8 mouse cellular contexts compared by ENCODE assay signal in the genomic region with DNA sequence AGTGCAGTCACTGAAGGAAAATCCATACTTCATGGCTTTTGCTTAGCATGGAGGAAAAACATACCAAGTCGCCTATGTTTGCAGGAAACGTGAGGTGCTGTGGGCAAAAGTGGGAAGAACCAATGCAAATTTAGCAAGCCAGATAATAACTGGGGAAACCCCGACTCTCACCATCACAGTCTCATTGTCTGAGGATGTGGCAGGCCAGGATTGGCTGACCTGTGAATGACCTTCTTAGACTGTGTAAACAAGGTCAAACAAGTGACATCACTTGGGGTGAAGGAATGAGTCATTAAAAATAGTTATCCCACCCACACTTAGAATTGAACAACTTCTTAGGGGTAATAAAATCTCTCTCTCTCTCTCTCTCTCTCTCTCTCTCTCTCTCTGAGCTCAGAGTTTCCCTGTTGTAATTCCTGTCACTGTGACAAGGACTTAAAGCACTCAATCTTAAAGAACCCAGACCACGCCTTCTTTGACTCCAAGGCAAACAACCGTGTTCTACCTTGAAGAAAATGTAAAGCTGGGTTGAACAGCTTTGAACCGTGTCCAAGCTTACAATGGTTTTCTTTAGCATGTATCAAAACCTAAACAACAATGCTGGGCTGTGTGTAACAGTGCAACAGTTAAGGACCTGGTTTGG.
A peak's percentile ranks its signal among the peaks of the same experiment; 100 is the strongest.
DNase-seq lines count a peak whose midpoint lies in the region; ATAC-seq and TF ChIP-seq lines count a peak whose summit lies in the region.

No protein-coding gene starts in this region.

- no peak overlapping the region for H3K4me2 ChIP-seq in kidney, embryonic 14.5 days (replicated peaks; ENCODE audit: low read depth, low read length)
- H3K4me2 ChIP-seq in heart, embryonic 16.5 days (ENCODE audit: low read depth, low read length) = no peak overlapping the region
- H3K4me2 ChIP-seq in midbrain, embryonic 13.5 days (replicated peaks) = no peak overlapping the region
- H3K4me2 ChIP-seq in midbrain, embryonic 14.5 days (ENCODE audit: low read length) = no peak overlapping the region

- no peaks in the 10 kb centered on the region for H3K27me3 ChIP-seq in kidney, embryonic 14.5 days (ENCODE audit: control insufficient read depth, insufficient read depth, low read length)
- H3K27me3 ChIP-seq in MEL (ENCODE audit: control insufficient read depth in 1 of 2, insufficient read depth in 2 of 2, low read length in 2 of 2) = peaks cover 8 to 15% of the 10 kb centered on the region in 2 experiments
- no peaks in the 10 kb centered on the region for H3K27me3 ChIP-seq in heart, embryonic 16.5 days (ENCODE audit: control insufficient read depth, insufficient read depth, low read length)
- no peaks in the 10 kb centered on the region for H3K27me3 ChIP-seq in midbrain, embryonic 13.5 days
- no peaks in the 10 kb centered on the region for H3K27me3 ChIP-seq in midbrain, embryonic 14.5 days (ENCODE audit: control insufficient read depth, insufficient read depth, low read length)
- H3K27me3 ChIP-seq in hindbrain, embryonic 10.5 days (ENCODE audit: insufficient read depth, poor library complexity, severe bottlenecking) = no peaks in the 10 kb centered on the region

- H3K27ac ChIP-seq in kidney, embryonic 14.5 days (ENCODE audit: low read depth, low read length) = no peak overlapping the region
- no peak overlapping the region for H3K27ac ChIP-seq in MEL (ENCODE audit: control insufficient read depth, low read depth, low read length)
- no peak overlapping the region for H3K27ac ChIP-seq in heart, embryonic 16.5 days (ENCODE audit: low read length)
- no peak overlapping the region for H3K27ac ChIP-seq in midbrain, embryonic 13.5 days
- H3K27ac ChIP-seq in midbrain, embryonic 14.5 days (replicated peaks; ENCODE audit: low read depth, low read length) = no peak overlapping the region
- H3K27ac ChIP-seq in hindbrain, embryonic 10.5 days = no peak overlapping the region

- no peaks in the 10 kb centered on the region for H3K9me3 ChIP-seq in kidney, embryonic 14.5 days (ENCODE audit: control insufficient read depth, low read length)
- H3K9me3 ChIP-seq in MEL (replicated peaks; ENCODE audit: insufficient read depth, low read length) = no peaks in the 10 kb centered on the region
- H3K9me3 ChIP-seq in heart, embryonic 16.5 days (replicated peaks; ENCODE audit: control insufficient read depth, low read length) = peaks cover 4% of the 10 kb centered on the region
- no peaks in the 10 kb centered on the region for H3K9me3 ChIP-seq in midbrain, embryonic 13.5 days
- H3K9me3 ChIP-seq in midbrain, embryonic 14.5 days (ENCODE audit: control insufficient read depth, low read length) = no peaks in the 10 kb centered on the region
- no peaks in the 10 kb centered on the region for H3K9me3 ChIP-seq in hindbrain, embryonic 10.5 days

- TF ChIP-seq CTCF in MEL (IDR thresholded peaks at IDR 0.05 in 2 of 3, conservative IDR thresholded peaks at IDR 0.05 in 1 of 3; ENCODE audit: control insufficient read depth in 1 of 3, insufficient read depth in 1 of 3, low read depth in 2 of 3, low read length in 3 of 3, poor library complexity in 1 of 3, severe bottlenecking in 1 of 3) = no peak

- TF ChIP-seq POLR2A in MEL (IDR thresholded peaks at IDR 0.05; ENCODE audit: control insufficient read depth in 1 of 2, insufficient read depth in 1 of 2, low read depth in 1 of 2, low read length in 2 of 2, poor library complexity in 1 of 2) = no peak

- no peaks in the 10 kb centered on the region for H3K79me2 ChIP-seq in MEL (ENCODE audit: control insufficient read depth, insufficient read depth, low read length, poor library complexity)

- TF ChIP-seq RAD21 in MEL (IDR thresholded peaks at IDR 0.05; ENCODE audit: low read depth, low read length) = no peak

- ATAC-seq in kidney, embryonic 14.5 days (ENCODE audit: low FRiP score, low TSS enrichment) = no peak
- peak; percentile 61; the same call in 1 of the 2 replicates for ATAC-seq in heart, embryonic 16.5 days (replicated peaks; ENCODE audit: extremely low read depth, insufficient read depth, low FRiP score)
- no peak for ATAC-seq in midbrain, embryonic 13.5 days
- ATAC-seq in midbrain, embryonic 14.5 days (ENCODE audit: low FRiP score, low TSS enrichment) = no peak

- no peak overlapping the region for H3K9ac ChIP-seq in kidney, embryonic 14.5 days (ENCODE audit: low read depth, low read length)
- H3K9ac ChIP-seq in MEL (ENCODE audit: control insufficient read depth, low read depth, low read length, poor library complexity, severe bottlenecking) = no peak overlapping the region
- H3K9ac ChIP-seq in heart, embryonic 16.5 days (ENCODE audit: low read length) = no peak overlapping the region
- no peak overlapping the region for H3K9ac ChIP-seq in midbrain, embryonic 13.5 days (replicated peaks)
- no peak overlapping the region for H3K9ac ChIP-seq in midbrain, embryonic 14.5 days (replicated peaks; ENCODE audit: low read length)

- DNase-seq in kidney, postnatal 10 days = peak; percentile 18
- peak; percentile 41 for DNase-seq in MEL (ENCODE audit: low read depth, low spot score)
- DNase-seq in natural killer cell, adult 2 months (ENCODE audit: low spot score in 2 of 2) = peak; percentile 69
- DNase-seq in midbrain, embryonic 14.5 days = no peak
- no peak for DNase-seq in hindbrain, embryonic 10.5 days (ENCODE audit: low spot score)

- no peaks in the 10 kb centered on the region for H3K36me3 ChIP-seq in kidney, embryonic 14.5 days (ENCODE audit: control insufficient read depth, insufficient read depth, low read length)
- no peaks in the 10 kb centered on the region for H3K36me3 ChIP-seq in MEL (ENCODE audit: control insufficient read depth in 1 of 2, insufficient read depth in 2 of 2, low read length in 2 of 2)
- no peaks in the 10 kb centered on the region for H3K36me3 ChIP-seq in heart, embryonic 16.5 days (ENCODE audit: control insufficient read depth, insufficient read depth)
- no peaks in the 10 kb centered on the region for H3K36me3 ChIP-seq in midbrain, embryonic 13.5 days
- no peaks in the 10 kb centered on the region for H3K36me3 ChIP-seq in midbrain, embryonic 14.5 days (ENCODE audit: control insufficient read depth, insufficient read depth, low read length)
- H3K36me3 ChIP-seq in hindbrain, embryonic 10.5 days = no peaks in the 10 kb centered on the region

- WGBS in kidney, embryonic 14.5 days = 47% methylated on average over 6 of the region's 6 CpGs
- 36% methylated on average over 6 of the region's 6 CpGs for WGBS in heart, embryonic 16.5 days
- 59% methylated on average over 6 of the region's 6 CpGs for WGBS in midbrain, embryonic 13.5 days
- WGBS in midbrain, embryonic 14.5 days = 56% methylated on average over 6 of the region's 6 CpGs
- WGBS in hindbrain, embryonic 10.5 days = 72% methylated on average over 6 of the region's 6 CpGs

- H3K4me3 ChIP-seq in kidney, embryonic 14.5 days (ENCODE audit: low read length) = no peak overlapping the region
- no peak overlapping the region for H3K4me3 ChIP-seq in MEL (ENCODE audit: control insufficient read depth in 1 of 2, insufficient read depth in 1 of 2, low read depth in 2 of 2, low read length in 2 of 2)
- H3K4me3 ChIP-seq in heart, embryonic 16.5 days (ENCODE audit: low read length) = no peak overlapping the region
- no peak overlapping the region for H3K4me3 ChIP-seq in midbrain, embryonic 13.5 days (replicated peaks)
- H3K4me3 ChIP-seq in midbrain, embryonic 14.5 days (replicated peaks; ENCODE audit: low read depth, low read length) = no peak overlapping the region
- no peak overlapping the region for H3K4me3 ChIP-seq in hindbrain, embryonic 10.5 days

- H3K4me1 ChIP-seq in kidney, embryonic 14.5 days (ENCODE audit: control insufficient read depth, insufficient read depth, low read length) = 0 out of 2 replicates have a peak, but pooled peaks cover 5% of the 10 kb centered on the region
- H3K4me1 ChIP-seq in MEL (ENCODE audit: control insufficient read depth in 1 of 2, insufficient read depth in 2 of 2, low read length in 2 of 2) = peaks cover 0 to 11% of the 10 kb centered on the region in 2 experiments; a peak in 1 of 4 replicates
- peaks cover 7% of the 10 kb centered on the region; the same call in 1 of the 2 replicates for H3K4me1 ChIP-seq in heart, embryonic 16.5 days (ENCODE audit: control insufficient read depth, insufficient read depth, low read length)
- H3K4me1 ChIP-seq in midbrain, embryonic 13.5 days (replicated peaks) = no peaks in the 10 kb centered on the region
- no peaks in the 10 kb centered on the region for H3K4me1 ChIP-seq in midbrain, embryonic 14.5 days (ENCODE audit: control insufficient read depth, insufficient read depth, low read length)
- no peaks in the 10 kb centered on the region; the same call in 1 of the 2 replicates for H3K4me1 ChIP-seq in hindbrain, embryonic 10.5 days (replicated peaks)

- TF ChIP-seq EP300 in MEL (IDR thresholded peaks at IDR 0.05; ENCODE audit: low read depth in 1 of 2, low read length in 2 of 2) = no peak

TF ChIP-seq in MEL, 35 proteins besides CTCF, POLR2A, EP300 and RAD21:
- TF ChIP-seq MAX (IDR thresholded peaks at IDR 0.05; ENCODE audit: low read length) = no peak
- no peak for TF ChIP-seq GABPA (IDR thresholded peaks at IDR 0.05; ENCODE audit: low read depth, low read length)
- TF ChIP-seq GATA1 (IDR thresholded peaks at IDR 0.05; ENCODE audit: low read depth, low read length) = peak; percentile 38; the same call in 1 of the 2 replicates
- no peak for TF ChIP-seq CHD2 (IDR thresholded peaks at IDR 0.05; ENCODE audit: low read length)
- TF ChIP-seq ZMIZ1 (IDR thresholded peaks at IDR 0.05; ENCODE audit: low read depth, low read length) = no peak
- TF ChIP-seq ETS1 (IDR thresholded peaks at IDR 0.05; ENCODE audit: low read depth, low read length) = no peak
- TF ChIP-seq USF1 (IDR thresholded peaks at IDR 0.05; ENCODE audit: low read depth, low read length) = no peak
- TF ChIP-seq CHD1 (IDR thresholded peaks at IDR 0.05; ENCODE audit: low read depth, low read length) = no peak

Comparison
In these comparisons a context has a peak if more than half of its experiments do, and no peak if none do; other contexts are left out.
1. DNase-seq: peak in kidney, postnatal 10 days (single experiment), MEL (single experiment) and natural killer cell, adult 2 months (2 of 2); none in midbrain, embryonic 14.5 days (single experiment) and hindbrain, embryonic 10.5 days (single experiment).